Mouse (Mus musculus): ENCODE measurements around the gene Krt24. TPM values are rescaled to one million over a fixed set of nuclear protein-coding genes. Genes with fewer than 3 reads are reported as not detected.

Gene Krt24
- polyA plus RNA-seq, 1 experiment from 2014 or later, result not detected

GRCm38 (mm10) chr11:99269192-99269591 lies 15.9 kb downstream of the Krt24 start:
- WGBS, result 64% methylated on average over 7 of the region's 7 CpGs
- no peak overlapping the region for H3K4me3 ChIP-seq (ENCODE audit: low read length)

GRCm38 (mm10) chr11:99265796-99266195 lies 19.3 kb downstream of the Krt24 start:
- Histone ChIP-seq H3K4me2 (replicated peaks; ENCODE audit: low read depth, low read length) (no peak overlapping the region), H3K36me3 (ENCODE audit: control insufficient read depth, insufficient read depth, low read length) (no peaks in the 10 kb centered on the region), H3K9ac (ENCODE audit: low read depth, low read length) (no peak overlapping the region), H3K4me1 (ENCODE audit: control insufficient read depth, insufficient read depth, low read length) (no peaks in the 10 kb centered on the region), H3K9me3 (ENCODE audit: control insufficient read depth, low read length) (no peaks in the 10 kb centered on the region), H3K4me3 (ENCODE audit: low read length) (no peak overlapping the region), H3K27me3 (ENCODE audit: control insufficient read depth, insufficient read depth, low read length) (no peaks in the 10 kb centered on the region), H3K27ac (ENCODE audit: low read depth, low read length) (no peak overlapping the region)
- no peak for ATAC-seq (ENCODE audit: low FRiP score, low TSS enrichment)
- 49% methylated on average over 9 of the region's 9 CpGs for WGBS

More at GRCm38 (mm10) chr11:99269192-99269591, 15.9 kb downstream of the Krt24 start:
- Histone ChIP-seq H3K9ac (ENCODE audit: low read depth, low read length) (no peak overlapping the region), H3K4me1 (ENCODE audit: control insufficient read depth, insufficient read depth, low read length) (no peaks in the 10 kb centered on the region), H3K9me3 (ENCODE audit: control insufficient read depth, low read length) (no peaks in the 10 kb centered on the region), H3K27me3 (ENCODE audit: control insufficient read depth, insufficient read depth, low read length) (no peaks in the 10 kb centered on the region), H3K27ac (ENCODE audit: low read depth, low read length) (no peak overlapping the region), H3K36me3 (ENCODE audit: control insufficient read depth, insufficient read depth, low read length) (no peaks in the 10 kb centered on the region), H3K4me2 (replicated peaks; ENCODE audit: low read depth, low read length) (no peak overlapping the region)
- ATAC-seq (ENCODE audit: low FRiP score, low TSS enrichment), result no peak

GRCm38 (mm10) chr11:99265220-99265619 lies 19.8 kb downstream of the Krt24 start:
- H3K27me3 ChIP-seq (ENCODE audit: control insufficient read depth, insufficient read depth, low read length), result no peaks in the 10 kb centered on the region
- no peaks in the 10 kb centered on the region for H3K9me3 ChIP-seq (ENCODE audit: control insufficient read depth, low read length)
- no peak overlapping the region for H3K9ac ChIP-seq (ENCODE audit: low read depth, low read length)
- H3K4me3 ChIP-seq (ENCODE audit: low read length), result no peak overlapping the region
- 75% methylated on average over 9 of the region's 9 CpGs for WGBS
- no peaks in the 10 kb centered on the region for H3K4me1 ChIP-seq (ENCODE audit: control insufficient read depth, insufficient read depth, low read length)
- H3K4me2 ChIP-seq (replicated peaks; ENCODE audit: low read depth, low read length), result no peak overlapping the region
- no peak overlapping the region for H3K27ac ChIP-seq (ENCODE audit: low read depth, low read length)
- no peaks in the 10 kb centered on the region for H3K36me3 ChIP-seq (ENCODE audit: control insufficient read depth, insufficient read depth, low read length)
- ATAC-seq (ENCODE audit: low FRiP score, low TSS enrichment), result no peak

GRCm38 (mm10) chr11:99256213-99256612 lies 28.8 kb downstream of the Krt24 start:
- H3K27ac ChIP-seq (ENCODE audit: low read depth, low read length), result no peak overlapping the region
- H3K9ac ChIP-seq (ENCODE audit: low read depth, low read length), result no peak overlapping the region
- ATAC-seq (ENCODE audit: low FRiP score, low TSS enrichment), result no peak
- H3K9me3 ChIP-seq (ENCODE audit: control insufficient read depth, low read length), result no peaks in the 10 kb centered on the region
- H3K36me3 ChIP-seq (ENCODE audit: control insufficient read depth, insufficient read depth, low read length), result no peaks in the 10 kb centered on the region
- 85% methylated on average over 4 of the region's 4 CpGs for WGBS
- no peak overlapping the region for H3K4me2 ChIP-seq (replicated peaks; ENCODE audit: low read depth, low read length)
- H3K4me3 ChIP-seq (ENCODE audit: low read length), result no peak overlapping the region
- H3K4me1 ChIP-seq (ENCODE audit: control insufficient read depth, insufficient read depth, low read length), result no peaks in the 10 kb centered on the region
- H3K27me3 ChIP-seq (ENCODE audit: control insufficient read depth, insufficient read depth, low read length), result no peaks in the 10 kb centered on the region

- H3K4me1 ChIP-seq (ENCODE audit: control insufficient read depth, insufficient read depth, low read length), result no peaks in the 10 kb centered on the region
- H3K9me3 ChIP-seq (ENCODE audit: control insufficient read depth, low read length), result no peaks in the 10 kb centered on the region
- H3K27me3 ChIP-seq (ENCODE audit: control insufficient read depth, insufficient read depth, low read length), result no peaks in the 10 kb centered on the region
- H3K36me3 ChIP-seq (ENCODE audit: control insufficient read depth, insufficient read depth, low read length), result no peaks in the 10 kb centered on the region
- H3K4me3 ChIP-seq (ENCODE audit: low read length), result no peak overlapping the region
- H3K27ac ChIP-seq (ENCODE audit: low read depth, low read length), result no peak overlapping the region
- WGBS, result 95% methylated on average over 8 of the region's 8 CpGs
- ATAC-seq (ENCODE audit: low FRiP score, low TSS enrichment), result no peak
- no peak overlapping the region for H3K4me2 ChIP-seq (replicated peaks; ENCODE audit: low read depth, low read length)
- H3K9ac ChIP-seq (ENCODE audit: low read depth, low read length), result no peak overlapping the region
Measured at GRCm38 (mm10) chr11:99255316-99255715, 29.7 kb downstream of the Krt24 start.

- Histone ChIP-seq H3K4me3 (ENCODE audit: low read length) (no peak overlapping the region), H3K36me3 (ENCODE audit: control insufficient read depth, insufficient read depth, low read length) (no peaks in the 10 kb centered on the region), H3K4me1 (ENCODE audit: control insufficient read depth, insufficient read depth, low read length) (no peaks in the 10 kb centered on the region), H3K9me3 (ENCODE audit: control insufficient read depth, low read length) (no peaks in the 10 kb centered on the region), H3K9ac (ENCODE audit: low read depth, low read length) (no peak overlapping the region), H3K27me3 (ENCODE audit: control insufficient read depth, insufficient read depth, low read length) (no peaks in the 10 kb centered on the region), H3K27ac (ENCODE audit: low read depth, low read length) (no peak overlapping the region), H3K4me2 (replicated peaks; ENCODE audit: low read depth, low read length) (no peak overlapping the region)
- 70% methylated on average over 2 of the region's 2 CpGs for WGBS
- no peak for ATAC-seq (ENCODE audit: low FRiP score, low TSS enrichment)
Measured at GRCm38 (mm10) chr11:99253893-99254292, 31.2 kb downstream of the Krt24 start.

- Histone ChIP-seq H3K27me3 (ENCODE audit: control insufficient read depth, insufficient read depth, low read length) (no peaks in the 10 kb centered on the region), H3K4me1 (ENCODE audit: control insufficient read depth, insufficient read depth, low read length) (no peaks in the 10 kb centered on the region), H3K4me3 (ENCODE audit: low read length) (no peak overlapping the region), H3K9ac (ENCODE audit: low read depth, low read length) (no peak overlapping the region), H3K36me3 (ENCODE audit: control insufficient read depth, insufficient read depth, low read length) (no peaks in the 10 kb centered on the region), H3K4me2 (replicated peaks; ENCODE audit: low read depth, low read length) (no peak overlapping the region), H3K27ac (ENCODE audit: low read depth, low read length) (no peak overlapping the region), H3K9me3 (ENCODE audit: control insufficient read depth, low read length) (no peaks in the 10 kb centered on the region)
- ATAC-seq (ENCODE audit: low FRiP score, low TSS enrichment), result no peak
- WGBS, result 76% methylated on average over 8 of the region's 8 CpGs
Measured at GRCm38 (mm10) chr11:99252671-99253070, 32.4 kb downstream of the Krt24 start.

GRCm38 (mm10) chr11:99250666-99251065 lies 34.4 kb downstream of the Krt24 start:
- no peaks in the 10 kb centered on the region for H3K9me3 ChIP-seq (ENCODE audit: control insufficient read depth, low read length)
- 66% methylated on average over 3 of the region's 3 CpGs for WGBS
- no peaks in the 10 kb centered on the region for H3K4me1 ChIP-seq (ENCODE audit: control insufficient read depth, insufficient read depth, low read length)
- no peak overlapping the region for H3K4me3 ChIP-seq (ENCODE audit: low read length)
- H3K36me3 ChIP-seq (ENCODE audit: control insufficient read depth, insufficient read depth, low read length), result no peaks in the 10 kb centered on the region
- H3K9ac ChIP-seq (ENCODE audit: low read depth, low read length), result no peak overlapping the region
- H3K4me2 ChIP-seq (replicated peaks; ENCODE audit: low read depth, low read length), result no peak overlapping the region
- H3K27me3 ChIP-seq (ENCODE audit: control insufficient read depth, insufficient read depth, low read length), result no peaks in the 10 kb centered on the region
- no peak for ATAC-seq (ENCODE audit: low FRiP score, low TSS enrichment)
- H3K27ac ChIP-seq (ENCODE audit: low read depth, low read length), result no peak overlapping the region

DNA sequence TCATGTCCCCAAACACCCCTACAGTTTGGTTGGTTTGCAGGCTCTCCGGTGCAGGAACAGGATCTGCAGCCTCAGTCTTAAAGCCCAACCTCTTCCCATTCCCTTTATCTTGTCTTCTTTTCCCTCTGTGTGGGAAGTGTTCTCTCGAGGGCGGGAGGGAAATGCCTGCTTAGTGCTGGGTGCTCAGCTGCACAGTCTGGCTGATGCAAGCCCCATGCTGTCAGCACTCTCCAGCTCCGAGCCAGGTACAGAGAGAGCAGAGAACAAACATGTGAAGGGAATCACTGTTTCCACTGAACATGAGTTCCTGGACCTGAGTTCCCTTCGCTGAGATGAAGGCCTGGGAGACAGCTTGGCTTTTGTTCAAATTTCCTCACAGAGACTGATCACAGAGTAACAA lies 34.8 kb downstream of the Krt24 start:
- Histone ChIP-seq H3K4me3 (ENCODE audit: low read length) (no peak overlapping the region), H3K4me2 (replicated peaks; ENCODE audit: low read depth, low read length) (no peak overlapping the region), H3K27me3 (ENCODE audit: control insufficient read depth, insufficient read depth, low read length) (no peaks in the 10 kb centered on the region), H3K9me3 (ENCODE audit: control insufficient read depth, low read length) (no peaks in the 10 kb centered on the region), H3K9ac (ENCODE audit: low read depth, low read length) (no peak overlapping the region), H3K27ac (ENCODE audit: low read depth, low read length) (no peak overlapping the region), H3K36me3 (ENCODE audit: control insufficient read depth, insufficient read depth, low read length) (no peaks in the 10 kb centered on the region), H3K4me1 (ENCODE audit: control insufficient read depth, insufficient read depth, low read length) (no peaks in the 10 kb centered on the region)
- 61% methylated on average over 5 of the region's 5 CpGs for WGBS
- no peak for ATAC-seq (ENCODE audit: low FRiP score, low TSS enrichment)

DNA sequence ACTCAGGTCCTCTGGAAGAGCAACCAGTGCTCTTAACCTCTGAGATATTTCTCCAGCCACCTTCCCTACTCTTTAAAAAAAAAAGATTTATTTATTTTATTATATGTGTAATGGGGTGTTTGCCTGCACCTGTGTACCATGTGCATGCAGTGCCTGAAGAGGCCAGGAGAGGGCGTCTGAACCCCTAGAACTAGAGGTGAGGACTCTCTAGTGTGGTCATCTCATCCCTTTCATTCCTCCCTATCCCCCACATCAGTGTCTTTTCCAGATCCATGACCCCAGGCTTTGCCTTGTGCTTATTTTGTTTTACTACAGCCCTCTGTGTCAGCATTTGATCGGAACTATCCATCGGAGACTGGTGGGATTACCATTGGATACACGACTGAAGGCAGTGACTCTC lies 35.9 kb downstream of the Krt24 start:
- Histone ChIP-seq H3K4me2 (replicated peaks; ENCODE audit: low read depth, low read length) (no peak overlapping the region), H3K4me3 (ENCODE audit: low read length) (no peak overlapping the region), H3K36me3 (ENCODE audit: control insufficient read depth, insufficient read depth, low read length) (no peaks in the 10 kb centered on the region), H3K27ac (ENCODE audit: low read depth, low read length) (no peak overlapping the region), H3K9me3 (ENCODE audit: control insufficient read depth, low read length) (no peaks in the 10 kb centered on the region), H3K27me3 (ENCODE audit: control insufficient read depth, insufficient read depth, low read length) (no peaks in the 10 kb centered on the region), H3K9ac (ENCODE audit: low read depth, low read length) (no peak overlapping the region), H3K4me1 (ENCODE audit: control insufficient read depth, insufficient read depth, low read length) (no peaks in the 10 kb centered on the region)
- WGBS, result 67% methylated on average over 4 of the region's 4 CpGs
- ATAC-seq (ENCODE audit: low FRiP score, low TSS enrichment), result no peak
